Mouse (Mus musculus): ENCODE data around the gene Clk2. TPM values are rescaled to one million over a fixed set of nuclear protein-coding genes. Genes with fewer than 3 reads are reported as not detected.

Clk2 gene
- total RNA-seq (2021) = 10 to 100 TPM; 23.3 to 23.6 TPM
- long read RNA-seq, experiment 1, transcript Clk2-202 (13 exons, 2,154 nt) = minor isoform, 9 of 52 reads
- long read RNA-seq, experiment 1, transcript Clk2-203 (13 exons, 2,112 nt) = major isoform, 19 of 52 reads
- long read RNA-seq, experiment 1, transcript Clk2-201 (13 exons, 2,128 nt) = minor isoform, 5 of 52 reads
- long read RNA-seq, experiment 1, partial matches to known transcripts = 9 of 52 reads
- long read RNA-seq, experiment 1, other reads (novel, unspliced or antisense) = 8 of 52 reads
- long read RNA-seq, experiment 2, transcript Clk2-202 (13 exons, 2,154 nt) = minor isoform, 9 of 45 reads
- long read RNA-seq, experiment 2, transcript Clk2-203 (13 exons, 2,112 nt) = major isoform, 15 of 45 reads
- long read RNA-seq, experiment 2, partial matches to known transcripts = 9 of 45 reads
- long read RNA-seq, experiment 2, other reads (novel, unspliced or antisense) = 6 of 45 reads

- DNase-seq = peak; percentile 95 to 97
- intact Hi-C loops (cut with DNase I) = loop anchor here (2.0 to 5.0 kb wide), 2 partner anchors 50 to 62 kb away; partner anchors contain the start of genes Fdps, Gm43738 and Thbs3
Observed at GRCm38 (mm10) chr3:89164506-89165267, at the start of gene Clk2. Gene Clk2, plus strand, starts transcription at chr3:89164795.

DNA sequence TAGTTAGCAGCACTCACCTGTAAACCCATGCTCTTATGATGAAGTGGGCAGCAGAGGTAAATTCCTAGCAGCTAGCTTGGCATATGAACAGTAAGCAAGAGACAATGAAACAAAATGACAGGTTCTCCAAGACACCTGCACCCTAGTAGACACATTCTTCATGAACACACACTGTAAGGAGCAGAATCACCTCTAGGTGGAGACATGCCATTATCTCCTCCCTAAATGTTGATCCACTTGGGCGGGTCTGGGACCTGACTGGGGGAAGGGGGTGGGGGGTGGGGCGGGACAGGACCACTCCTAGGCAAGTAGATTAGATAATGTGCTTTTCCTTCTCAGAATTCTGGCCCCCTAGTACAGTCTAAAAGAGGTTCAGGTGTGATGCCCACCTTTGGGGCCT, 49.1 kb upstream of the Clk2 start:
- peak in 1 of 2 experiments; percentile 31 for DNase-seq
- intact Hi-C loops (cut with DNase I) = loop anchor here (5.0 kb wide), 1 partner anchor 42 kb away; no protein-coding TSS in a partner anchor

DNA sequence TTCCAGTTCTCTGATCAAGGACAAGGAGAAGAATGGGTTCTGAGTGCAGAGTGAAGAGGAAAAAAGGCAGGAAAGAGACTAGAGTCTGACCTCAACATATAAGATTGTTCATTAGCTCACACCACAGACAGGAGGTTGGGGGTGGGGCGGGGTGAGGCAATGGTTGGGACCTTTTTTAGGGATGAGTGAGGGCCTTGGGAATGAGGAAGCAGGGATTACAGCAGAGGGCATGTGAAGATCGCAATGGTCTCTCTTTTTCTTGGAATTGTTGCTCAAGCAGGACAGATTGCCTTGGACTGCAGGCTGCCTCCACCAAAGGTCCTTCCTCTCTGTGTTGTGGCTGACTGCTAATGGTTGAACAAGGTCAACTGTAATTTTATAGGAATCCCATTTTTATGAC, 41.3 kb upstream of the Clk2 start:
- intact Hi-C loops (cut with DNase I) = no loop called here
- DNase-seq = peak; percentile 30 to 50

- intact Hi-C loops (cut with DNase I) = no loop called here
- peak; percentile 44 to 49 for DNase-seq
Observed at GRCm38 (mm10) chr3:89124241-89124640, 40.4 kb upstream of the Clk2 start.

- intact Hi-C loops (cut with DNase I) = no loop called here
Observed at GRCm38 (mm10) chr3:89125981-89126380, 38.6 kb upstream of the Clk2 start.

DNA sequence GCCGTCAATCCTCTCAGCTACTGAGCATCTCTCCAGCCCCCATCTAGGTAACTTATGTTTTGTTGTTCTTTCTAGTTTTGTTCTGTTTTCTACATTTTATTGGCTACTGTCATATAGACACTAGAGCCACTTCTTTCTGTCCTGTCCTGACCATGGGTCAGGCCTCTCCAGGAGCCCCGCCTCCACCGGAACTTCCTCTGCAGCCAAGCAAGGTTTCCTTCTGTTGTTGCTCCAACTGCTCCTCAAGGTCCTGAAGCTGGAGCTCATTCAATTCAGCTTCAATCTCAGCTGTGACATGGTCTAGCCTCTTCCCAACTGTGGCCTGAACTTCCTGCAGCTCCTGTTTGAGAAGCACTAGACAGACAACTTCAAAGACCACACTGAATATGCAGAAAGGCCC, 34.7 kb upstream of the Clk2 start:
- DNase-seq = no peak
- intact Hi-C loops (cut with DNase I) = no loop called here

More at GRCm38 (mm10) chr3:89125981-89126380, 38.6 kb upstream of the Clk2 start:
- no peak for DNase-seq

- DNase-seq = no peak
- intact Hi-C loops (cut with DNase I) = no loop called here
Observed at GRCm38 (mm10) chr3:89131816-89132215, 32.8 kb upstream of the Clk2 start.

DNA sequence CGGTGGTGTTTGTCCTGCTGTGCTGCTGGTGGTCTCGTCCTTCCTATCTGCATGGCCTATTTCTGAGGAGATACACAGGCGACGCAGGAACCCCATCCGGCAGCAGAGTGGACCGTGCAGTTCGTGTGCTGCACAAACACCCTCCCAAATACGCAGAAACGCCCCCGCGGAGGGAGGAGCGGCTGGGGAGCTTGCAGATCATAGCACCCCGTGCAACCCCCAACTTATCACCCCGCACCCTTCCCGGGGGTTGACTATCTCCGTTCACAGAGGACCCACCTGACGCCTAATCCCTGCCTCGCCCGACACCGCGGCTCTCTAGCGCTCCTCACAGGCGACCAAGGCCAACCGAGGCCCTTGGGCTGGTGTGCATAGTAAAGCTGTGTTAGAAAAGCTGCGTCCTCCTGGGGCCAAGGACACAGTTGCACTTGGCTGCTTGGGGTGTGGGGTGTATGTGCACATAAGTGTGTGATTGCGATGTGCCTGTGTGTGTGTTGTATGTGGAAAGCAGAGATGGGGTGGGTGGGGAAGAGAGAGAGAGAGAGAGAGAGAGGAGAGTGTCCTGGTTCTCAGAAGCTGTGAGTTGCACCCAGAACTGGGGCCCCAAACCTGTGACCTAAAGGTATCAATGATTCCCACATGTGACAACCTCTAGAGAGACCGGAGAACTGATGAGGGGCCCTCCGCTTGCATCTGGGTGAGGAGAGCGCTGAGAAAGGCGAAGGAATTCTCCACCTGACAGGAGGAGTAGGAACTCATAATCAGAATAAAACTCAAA, 32.1 kb upstream of the Clk2 start:
- peak; percentile 13 to 32 for DNase-seq
- intact Hi-C loops (cut with DNase I) = no loop called here

DNA sequence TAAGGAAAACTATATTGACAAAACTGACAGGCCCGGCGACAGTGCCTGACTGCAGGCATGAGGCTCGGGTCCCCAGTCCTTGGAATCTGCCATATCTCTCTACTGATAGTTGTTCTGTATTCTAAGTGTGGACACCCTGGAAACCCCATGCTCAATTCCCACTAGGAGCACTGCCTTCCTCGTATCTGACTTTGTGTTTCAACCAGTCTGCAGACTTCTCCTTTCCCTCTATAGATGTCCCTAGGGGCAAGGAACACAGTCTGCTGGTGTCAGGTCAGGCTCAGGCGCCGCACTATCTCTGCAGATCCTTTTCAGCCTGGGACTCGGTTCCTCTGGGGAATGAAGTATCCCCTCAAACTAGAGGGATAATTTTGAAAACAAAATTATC, 31.5 kb upstream of the Clk2 start:
- DNase-seq = no peak
- intact Hi-C loops (cut with DNase I) = no loop called here

DNA sequence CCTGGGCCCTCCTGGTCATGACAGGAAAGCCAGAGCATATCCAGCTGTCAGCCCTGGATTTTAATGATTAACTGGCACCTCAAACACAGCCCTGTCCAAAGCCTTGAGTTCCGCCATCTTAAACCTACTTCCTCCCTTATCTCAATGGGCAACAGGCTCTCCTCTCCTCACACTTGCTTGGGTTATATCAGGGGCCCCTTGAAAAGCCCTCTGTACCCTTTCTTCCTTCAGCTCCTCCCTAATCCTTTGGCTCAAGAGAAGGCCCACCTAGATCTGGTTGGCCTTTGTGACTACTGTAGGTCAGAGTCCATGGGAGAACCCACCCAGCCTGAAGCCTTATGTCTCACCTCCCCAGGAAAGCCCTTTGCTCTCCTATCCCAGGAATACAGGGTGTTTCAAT, 30.8 kb upstream of the Clk2 start:
- DNase-seq = no peak
- intact Hi-C loops (cut with DNase I) = no loop called here

GRCm38 (mm10) chr3:89135958-89136357, 28.6 kb upstream of the Clk2 start, which contains the start of gene Pklr:
Gene Pklr, plus strand, starts transcription at chr3:89136142.
- DNase-seq = no peak
- intact Hi-C loops (cut with DNase I) = no loop called here

DNA sequence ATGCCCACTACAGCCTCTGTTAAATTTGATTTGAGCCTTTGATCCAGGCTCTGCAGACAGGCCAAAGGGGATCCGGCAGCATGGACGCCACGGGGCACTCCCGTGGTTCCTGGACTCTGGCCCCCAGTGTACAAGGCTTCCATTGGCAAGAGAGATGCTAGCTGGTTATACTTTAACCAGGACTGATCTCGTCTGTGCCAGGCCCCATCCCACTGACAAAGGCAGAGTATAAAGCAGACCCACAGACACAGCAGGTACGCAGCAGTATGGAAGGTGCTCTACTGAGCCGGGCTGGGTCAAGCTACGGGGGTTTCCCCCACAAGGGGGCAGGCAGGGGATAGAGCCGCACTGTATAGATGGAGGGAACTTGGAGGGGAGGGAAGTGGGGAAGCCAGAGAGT, 28.2 kb upstream of the Clk2 start:
- intact Hi-C loops (cut with DNase I) = no loop called here
- no peak for DNase-seq

DNA sequence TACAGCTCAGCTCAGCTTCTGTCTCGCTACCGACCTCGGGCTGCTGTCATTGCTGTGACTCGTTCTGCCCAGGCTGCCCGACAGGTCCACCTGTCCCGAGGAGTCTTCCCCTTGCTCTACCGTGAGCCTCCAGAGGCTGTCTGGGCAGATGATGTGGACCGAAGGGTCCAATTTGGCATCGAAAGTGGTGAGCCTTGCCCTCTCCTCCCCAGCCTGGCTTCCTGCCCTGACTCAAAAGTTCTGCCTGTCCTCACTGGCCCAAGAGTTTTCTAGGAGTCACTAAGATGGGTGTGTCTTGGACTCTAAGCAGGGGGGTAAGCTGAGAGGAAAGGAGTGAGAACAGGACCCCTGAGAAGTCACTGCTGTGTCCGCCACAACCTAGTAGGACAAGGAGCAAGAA, 19.8 kb upstream of the Clk2 start:
- DNase-seq = no peak
- intact Hi-C loops (cut with DNase I) = no loop called here

DNA sequence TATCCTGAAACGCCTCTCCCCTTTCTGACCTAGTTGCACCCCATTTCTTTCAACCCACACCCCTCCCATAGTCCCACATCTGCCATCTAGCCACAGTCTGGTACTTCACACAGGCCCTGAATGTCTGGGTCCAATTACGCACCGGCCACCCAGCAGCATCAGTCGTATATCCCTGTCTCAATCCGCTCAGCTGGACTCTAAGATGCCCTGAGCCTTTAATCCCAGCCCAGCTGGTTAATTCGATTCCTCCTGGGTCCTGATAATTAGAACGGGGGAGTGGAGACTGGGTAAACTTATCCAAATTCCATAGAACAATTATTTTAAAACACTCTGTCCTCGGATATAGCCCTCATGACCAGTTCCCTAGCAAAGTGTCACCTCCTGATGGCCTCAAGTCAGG, 19.0 kb upstream of the Clk2 start:
- intact Hi-C loops (cut with DNase I) = no loop called here
- no peak for DNase-seq

DNA sequence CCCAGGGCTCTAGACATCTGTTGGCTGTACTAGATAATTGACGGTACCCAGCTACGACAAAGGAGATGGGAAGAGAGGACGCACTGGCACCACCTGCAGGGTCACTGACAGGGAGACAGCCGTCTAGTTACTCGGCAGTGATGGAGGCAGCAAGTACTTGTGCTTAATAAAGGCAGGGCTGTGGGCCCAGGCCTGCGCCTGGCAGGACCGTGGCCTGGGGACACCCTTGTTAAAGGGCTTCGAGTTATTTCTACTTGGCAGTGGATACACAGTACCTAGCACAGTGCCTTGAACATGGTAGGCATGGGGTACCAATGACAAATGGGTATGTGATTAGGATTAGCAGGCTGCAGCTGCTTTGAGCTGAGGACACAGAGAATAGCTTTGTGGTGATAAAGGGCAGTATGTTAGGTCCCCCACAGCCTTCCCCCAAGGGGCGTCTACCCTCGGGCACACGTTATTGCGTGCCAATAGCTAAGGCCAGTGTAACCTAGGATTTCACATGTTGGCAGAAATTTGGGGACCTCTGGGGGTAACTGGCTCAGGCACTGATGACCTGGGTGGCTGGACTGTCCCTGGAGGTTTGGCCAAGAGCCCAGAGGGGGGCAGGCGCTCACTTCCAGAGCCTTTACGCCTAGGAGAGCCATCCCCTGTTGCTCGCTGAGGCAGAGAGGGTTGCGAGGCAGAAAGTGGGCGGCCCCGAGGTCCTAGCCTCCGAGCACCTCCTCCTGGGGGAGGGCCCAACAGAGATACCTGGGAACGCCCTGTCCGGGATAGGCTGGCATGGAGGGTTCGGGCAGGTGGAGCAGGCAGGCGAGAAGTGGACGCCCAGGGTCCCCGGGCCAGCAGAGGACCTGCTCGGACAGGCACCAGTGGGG, 17.3 kb upstream of the Clk2 start:
- DNase-seq = no peak
- intact Hi-C loops (cut with DNase I) = no loop called here

- intact Hi-C loops (cut with DNase I) = no loop called here
Observed at GRCm38 (mm10) chr3:89147979-89148311, 16.6 kb upstream of the Clk2 start.

DNA sequence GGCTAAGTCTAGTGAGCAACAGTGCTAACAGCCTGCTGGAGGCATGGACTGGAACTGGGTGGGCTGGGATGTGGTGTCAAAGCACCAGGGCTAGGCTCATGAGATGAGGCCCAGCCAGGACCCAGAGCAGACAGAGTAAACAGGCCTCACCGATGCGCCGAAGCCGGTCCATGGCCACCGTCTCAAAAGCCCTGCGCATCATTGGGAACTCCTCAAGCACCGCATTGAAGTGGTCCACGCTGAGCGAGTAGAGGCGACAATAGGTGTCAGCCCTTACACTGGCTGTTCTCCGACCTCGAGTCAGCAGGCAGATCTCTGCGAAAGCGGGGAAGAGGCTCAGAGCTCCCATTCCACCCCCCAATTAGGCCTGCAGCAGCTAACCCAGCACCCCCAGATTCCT, 16.0 kb upstream of the Clk2 start:
- intact Hi-C loops (cut with DNase I) = no loop called here

More at GRCm38 (mm10) chr3:89147979-89148311, 16.6 kb upstream of the Clk2 start:
- DNase-seq = no peak

DNA sequence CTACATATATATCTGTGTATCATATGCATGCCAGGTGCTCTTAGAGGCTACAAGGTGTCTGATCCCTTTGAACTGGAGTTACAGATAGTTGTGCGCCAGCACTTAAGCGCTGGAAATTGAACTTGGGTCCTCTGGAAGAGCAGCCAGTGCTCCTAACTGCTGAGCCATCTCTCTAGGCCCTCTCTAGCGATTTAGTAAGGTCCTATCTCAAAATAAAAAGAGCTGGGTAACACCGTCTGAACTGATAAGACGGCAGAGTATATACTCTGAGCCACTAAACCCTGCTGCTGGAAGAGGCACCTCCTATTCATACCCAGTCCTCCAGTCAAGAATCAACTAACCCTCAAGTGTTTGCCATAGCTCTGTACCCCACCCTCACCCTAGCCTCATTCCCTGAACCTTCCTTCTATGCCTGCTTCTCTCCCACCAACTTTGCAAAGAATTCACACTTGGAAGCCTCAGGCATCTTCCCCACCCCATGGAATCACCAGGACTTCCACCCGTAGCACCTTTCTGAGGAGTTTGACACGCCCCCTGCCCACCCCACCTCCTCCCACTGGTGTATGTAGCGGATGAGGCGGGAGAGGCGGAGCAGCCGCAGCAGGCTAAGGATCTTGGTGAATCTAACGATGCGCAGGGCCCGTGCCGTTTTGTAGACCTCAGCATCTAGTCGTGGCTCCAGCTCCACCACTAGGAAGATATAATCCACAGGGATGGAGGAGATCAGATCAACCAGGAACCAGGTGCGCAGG, 12.3 kb upstream of the Clk2 start:
- intact Hi-C loops (cut with DNase I) = no loop called here
- DNase-seq = no peak

More for the DNA sequence above, 16.0 kb upstream of the Clk2 start:
- no peak for DNase-seq

DNA sequence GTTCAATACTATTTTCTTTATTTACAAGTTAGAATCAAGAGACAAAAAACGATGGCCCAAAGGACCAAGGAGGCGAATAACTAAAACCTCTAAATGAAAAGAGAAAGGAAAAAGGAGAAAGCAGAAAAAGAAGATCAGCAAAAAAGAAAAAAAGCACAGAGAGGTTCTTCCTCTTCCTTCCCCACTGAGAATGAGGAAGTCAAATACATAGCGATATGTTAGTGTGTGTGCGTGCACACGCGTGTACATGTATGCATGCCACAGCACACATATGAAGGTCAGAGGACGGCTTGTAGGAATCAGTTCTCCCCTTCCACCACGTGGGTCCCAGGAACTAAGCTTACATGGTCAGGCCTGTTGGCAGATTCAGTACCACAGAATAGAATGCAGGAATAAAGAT, 7.6 kb upstream of the Clk2 start:
- intact Hi-C loops (cut with DNase I) = loop anchor here (5.0 kb wide), 2 partner anchors 40 to 65 kb away; partner anchors contain the start of gene Rusc1

More for the DNA sequence above, 7.6 kb upstream of the Clk2 start:
- DNase-seq = no peak

Measured in heart, postnatal 14 days (tissue).